Mouse (Mus musculus) stomach, postnatal 0 days (tissue): Measurements from ENCODE around the gene Nol12.

Source experiments
- CTCF ChIP-seq: IDR thresholded peaks from 2 replicates; pipeline ENCODE4 v1.5.1; 2016; ENCODE audit warnings: antibody characterized with exemption, low read depth, mild to moderate bottlenecking, moderate library complexity
- EP300 ChIP-seq: optimal IDR thresholded peaks from 2 replicates; pipeline ENCODE3; 2016; ENCODE audit warnings: antibody characterized with exemption

DNA sequence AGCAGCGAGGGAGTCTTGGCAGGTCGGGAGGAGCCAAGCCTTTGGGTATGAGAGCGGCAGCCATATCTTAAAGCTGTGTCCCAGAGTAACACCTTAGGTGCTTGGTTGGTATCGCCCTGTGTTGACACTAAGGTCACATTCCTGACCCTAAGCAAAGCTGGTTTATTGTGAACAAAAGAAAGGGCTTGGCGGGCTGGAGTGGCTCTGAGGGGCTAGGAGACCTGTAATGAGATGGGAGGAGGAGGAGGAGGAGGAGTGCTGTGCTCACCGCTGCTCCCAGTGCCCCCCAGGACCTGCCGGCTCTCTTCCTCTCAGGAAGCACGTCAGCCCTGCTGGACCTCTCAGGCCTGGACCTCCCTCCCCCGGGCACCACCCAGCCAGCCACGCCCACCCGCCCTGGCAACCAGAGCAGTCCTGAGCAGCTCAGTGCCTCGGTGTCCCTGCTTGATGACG, 45.3 kb upstream of the Nol12 start:
- no peak for TF ChIP-seq CTCF
- TF ChIP-seq EP300 = no peak
